Mouse (Mus musculus): ENCODE results near the gene Gm10563. TPM values are rescaled to one million over a fixed set of nuclear protein-coding genes. Genes with fewer than 3 reads are reported as not detected.
"Not testable (repeated sequence)": the region's sequence is repeated elsewhere in the genome, so short reads cannot be mapped to it uniquely, and the experiment has no call there.

Gene Gm10563
- not detected in 2 replicates for polyA plus RNA-seq (2015; fragmentation: Nextera tagmentation; extraction: Ambion mirVana)

DNA sequence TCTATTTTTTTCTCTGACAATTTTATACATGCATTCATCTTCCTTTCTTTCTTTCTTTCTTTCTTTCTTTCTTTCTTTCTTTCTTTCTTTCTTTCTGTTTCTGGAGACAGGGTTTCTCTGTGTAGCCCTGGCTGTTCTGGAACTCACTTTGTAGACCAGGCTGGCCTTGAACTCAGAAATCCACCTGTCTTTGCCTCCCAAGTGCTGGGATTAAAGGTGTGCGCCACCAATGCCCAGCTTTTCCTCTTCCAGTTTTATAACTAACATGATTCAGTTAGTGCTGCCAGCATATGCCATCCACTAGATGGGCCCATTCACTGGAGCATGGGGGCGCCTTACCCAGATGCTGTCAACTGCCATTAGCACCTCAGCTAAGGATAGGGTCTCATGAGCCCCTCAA lies at the start of gene Gm10563:
TSS of gene Gm10563 (minus strand) at position 101 of the 400 bp plus-strand sequence.
- H3K27me3 ChIP-seq; H3K9me3 ChIP-seq; ATAC-seq (replicated peaks); H3K4me3 ChIP-seq; H3K4me1 ChIP-seq; H3K9ac ChIP-seq (replicated peaks); H3K27ac ChIP-seq (replicated peaks); H3K4me2 ChIP-seq (replicated peaks): not testable (repeated sequence)
- WGBS = 95% methylated on average over 2 of the region's 2 CpGs
- peaks cover 86% of the 10 kb centered on the region for H3K36me3 ChIP-seq

DNA sequence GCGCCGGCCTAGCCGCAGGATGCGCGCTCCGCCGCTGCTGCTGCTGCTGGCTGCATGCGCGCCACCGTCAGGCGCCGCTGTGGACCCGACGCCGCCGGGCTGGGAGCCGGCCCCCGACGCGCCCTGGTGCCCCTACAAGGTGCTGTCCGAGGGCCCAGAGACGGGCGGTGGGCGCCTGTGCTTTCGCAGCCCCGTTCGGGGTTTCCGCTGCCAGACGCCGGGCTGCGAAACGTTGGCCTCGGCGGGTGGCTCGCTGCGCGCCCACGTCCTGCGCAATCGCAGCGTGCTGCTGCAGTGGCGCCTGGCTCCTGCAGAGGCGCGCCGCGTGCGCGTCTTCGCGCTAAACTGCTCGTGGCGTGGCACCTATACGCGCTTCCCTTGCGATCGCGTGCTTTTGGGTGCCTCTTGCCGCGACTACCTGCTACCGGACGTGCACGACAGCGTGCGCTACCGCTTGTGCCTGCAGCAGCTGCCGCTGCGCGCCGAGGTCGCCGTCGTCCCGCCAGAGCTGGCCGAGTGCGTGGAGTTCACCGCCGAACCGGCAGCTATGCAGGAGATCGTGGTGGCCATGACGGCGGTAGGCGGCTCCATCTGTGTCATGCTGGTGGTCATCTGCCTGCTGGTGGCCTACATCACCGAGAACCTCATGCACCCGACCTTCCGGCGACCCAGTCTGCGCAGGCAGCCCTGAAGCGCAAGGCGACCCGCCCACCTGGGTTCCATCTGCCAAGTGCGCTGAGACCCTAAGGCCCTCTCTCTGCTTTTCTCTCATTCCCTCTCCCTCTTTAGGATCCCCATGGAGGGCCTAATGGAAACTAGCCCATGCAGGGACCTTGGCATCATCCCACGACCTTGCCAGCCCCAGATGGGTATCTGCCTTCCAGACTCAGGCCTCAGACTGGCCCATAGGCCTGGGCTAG lies 49.5 kb upstream of the Gm10563 start:
- H3K9ac ChIP-seq (replicated peaks) = peak overlapping the region; percentile 69
- peak overlapping the region; percentile 89 for H3K27ac ChIP-seq (replicated peaks)
- peaks cover 5% of the 10 kb centered on the region; the same call in 1 of the 2 replicates for H3K27me3 ChIP-seq
- H3K4me2 ChIP-seq (replicated peaks) = peak overlapping the region; percentile 58
- no peaks in the 10 kb centered on the region for H3K9me3 ChIP-seq
- peak; percentile 87 for ATAC-seq (replicated peaks)
- peak overlapping the region; percentile 69 for H3K4me3 ChIP-seq
- H3K36me3 ChIP-seq = no peaks in the 10 kb centered on the region
- WGBS = under 1% methylated on average over 85 of the region's 92 CpGs
- H3K4me1 ChIP-seq = peaks cover 28% of the 10 kb centered on the region

DNA sequence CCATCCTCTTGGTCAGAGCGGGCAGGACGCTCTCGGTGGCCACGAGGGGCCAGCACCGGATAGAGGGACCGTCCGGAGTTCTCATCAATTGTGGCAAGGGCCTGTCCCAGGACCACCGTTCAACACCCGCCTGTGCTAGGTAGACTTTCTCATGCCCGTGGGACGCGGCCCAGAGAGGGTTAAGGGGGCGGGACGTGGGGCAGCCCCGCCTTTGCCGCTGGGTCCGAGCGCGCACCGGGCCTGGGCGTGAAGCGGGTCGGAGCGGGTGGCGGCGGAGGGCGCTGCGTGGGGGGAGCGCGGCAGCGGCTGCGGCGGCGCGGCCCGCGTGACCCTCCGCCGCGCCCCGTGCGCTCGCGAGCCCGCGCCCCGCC lies 48.9 kb upstream of the Gm10563 start, which contains the start of gene Fndc10:
TSS of gene Fndc10 (plus strand) at position 232 of the 371 bp plus-strand sequence.
- under 1% methylated on average over 28 of the region's 47 CpGs for WGBS
- peak; percentile 93 for ATAC-seq (replicated peaks)
- peak within 1 kb of the TSS; percentile 58 for H3K4me2 ChIP-seq (replicated peaks)
- H3K4me3 ChIP-seq = peak within 1 kb of the TSS; percentile 69
- H3K9ac ChIP-seq (replicated peaks) = peak within 1 kb of the TSS; percentile 69
- H3K36me3 ChIP-seq = no peaks in the 10 kb centered on the region
- peaks cover 28% of the 10 kb centered on the region for H3K4me1 ChIP-seq
- H3K27ac ChIP-seq (replicated peaks) = peak within 1 kb of the TSS; percentile 89
- H3K9me3 ChIP-seq = no peaks in the 10 kb centered on the region
- peaks cover 5% of the 10 kb centered on the region; the same call in 1 of the 2 replicates for H3K27me3 ChIP-seq

DNA sequence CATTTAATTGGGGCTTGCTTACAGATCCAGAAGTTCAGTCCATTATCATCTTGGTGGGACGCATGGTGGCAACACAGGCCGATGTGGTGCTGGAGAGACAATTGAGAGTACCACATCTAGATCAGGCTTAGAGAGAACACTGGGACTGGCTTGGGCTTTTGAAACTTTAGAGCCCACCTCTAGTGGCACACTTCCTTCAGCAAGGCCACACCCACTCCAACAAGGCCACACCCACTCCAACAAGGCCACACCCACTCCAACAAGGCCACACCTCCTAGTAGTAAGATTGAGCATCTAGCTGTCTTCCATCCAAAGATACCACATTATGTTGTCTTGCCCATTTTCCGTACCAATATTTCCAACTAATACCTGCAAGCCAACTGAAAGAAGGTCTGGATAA lies 47.2 kb upstream of the Gm10563 start:
- Histone ChIP-seq H3K27me3 (peaks cover 5% of the 10 kb centered on the region; the same call in 1 of the 2 replicates), H3K4me1 (peaks cover 28% of the 10 kb centered on the region), H3K9ac (replicated peaks) (no peak overlapping the region), H3K4me2 (replicated peaks) (no peak overlapping the region), H3K9me3 (no peaks in the 10 kb centered on the region), H3K36me3 (no peaks in the 10 kb centered on the region), H3K4me3 (no peak overlapping the region), H3K27ac (replicated peaks) (no peak overlapping the region)
- ATAC-seq (replicated peaks) = no peak
- WGBS = 96% methylated on average over 3 of the region's 3 CpGs

DNA sequence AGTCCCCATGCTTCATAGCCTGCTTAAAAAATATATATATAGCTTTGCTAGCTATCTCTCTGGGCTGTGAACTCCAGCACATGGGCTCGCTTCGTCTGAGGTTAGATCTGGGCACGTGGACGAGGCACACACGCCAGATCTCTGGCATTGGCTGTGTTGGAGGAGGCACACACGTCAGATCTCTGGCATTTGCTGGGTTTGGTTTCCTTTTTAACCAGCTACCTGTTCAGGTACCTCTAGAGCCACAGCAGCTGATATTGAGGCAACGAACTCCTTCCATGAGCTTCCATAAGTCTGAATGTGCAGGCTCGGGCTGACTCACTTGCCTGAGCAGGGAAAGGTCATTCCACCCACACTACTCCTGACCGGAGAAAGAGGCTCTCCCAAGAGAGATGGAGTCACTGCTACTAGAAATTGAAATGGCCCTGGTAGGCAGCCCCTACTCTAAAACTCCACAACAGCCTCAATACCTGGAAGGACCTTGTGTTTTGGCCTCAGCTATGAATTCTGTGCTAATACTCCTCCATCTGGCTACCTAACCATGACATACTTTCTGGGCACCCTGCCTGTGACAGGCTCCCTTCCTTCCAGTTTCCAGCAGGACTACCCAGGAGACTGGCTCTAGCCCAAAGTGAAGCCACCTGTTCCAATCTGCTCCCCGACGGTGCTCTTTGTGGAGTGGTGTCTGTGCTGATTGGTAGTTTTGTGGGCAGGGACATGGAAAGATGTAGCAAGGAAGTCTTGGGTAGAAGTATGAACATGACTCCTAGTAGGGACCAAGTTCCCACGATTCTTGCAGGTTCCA lies 45.6 kb upstream of the Gm10563 start:
- no peak overlapping the region for H3K27ac ChIP-seq (replicated peaks)
- no peaks in the 10 kb centered on the region for H3K9me3 ChIP-seq
- no peak overlapping the region for H3K9ac ChIP-seq (replicated peaks)
- ATAC-seq (replicated peaks) = no peak
- 77% methylated on average over 12 of the region's 12 CpGs for WGBS
- no peak overlapping the region for H3K4me3 ChIP-seq
- H3K4me1 ChIP-seq = peaks cover 19% of the 10 kb centered on the region
- H3K27me3 ChIP-seq = peaks cover 5% of the 10 kb centered on the region; the same call in 1 of the 2 replicates
- H3K4me2 ChIP-seq (replicated peaks) = no peak overlapping the region
- H3K36me3 ChIP-seq = no peaks in the 10 kb centered on the region

DNA sequence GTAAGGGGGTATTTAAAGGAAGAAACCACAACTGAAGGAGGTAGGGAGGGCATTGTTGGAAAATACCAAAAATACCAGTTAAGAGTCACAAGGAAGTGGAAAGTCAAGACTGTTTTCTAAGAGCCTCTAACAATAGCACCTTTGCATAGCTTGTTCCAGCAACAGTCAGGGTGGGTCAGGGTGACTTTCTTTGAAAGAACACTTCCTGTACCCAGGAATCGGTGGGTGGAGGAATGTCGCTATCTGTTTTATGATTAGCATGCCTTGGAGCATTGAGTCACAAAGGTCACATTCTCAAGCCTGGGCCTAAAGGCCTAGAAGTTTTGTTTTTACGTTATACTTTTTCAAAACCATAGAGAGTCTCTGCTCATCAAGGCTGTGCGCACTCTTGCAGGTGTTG lies 42.6 kb upstream of the Gm10563 start:
- not testable (repeated sequence) for H3K36me3 ChIP-seq; H3K9ac ChIP-seq (replicated peaks); H3K27ac ChIP-seq (replicated peaks); H3K27me3 ChIP-seq; H3K4me3 ChIP-seq; H3K9me3 ChIP-seq; ATAC-seq (replicated peaks); H3K4me2 ChIP-seq (replicated peaks); H3K4me1 ChIP-seq
- 90% methylated on average over 4 of the region's 4 CpGs for WGBS

DNA sequence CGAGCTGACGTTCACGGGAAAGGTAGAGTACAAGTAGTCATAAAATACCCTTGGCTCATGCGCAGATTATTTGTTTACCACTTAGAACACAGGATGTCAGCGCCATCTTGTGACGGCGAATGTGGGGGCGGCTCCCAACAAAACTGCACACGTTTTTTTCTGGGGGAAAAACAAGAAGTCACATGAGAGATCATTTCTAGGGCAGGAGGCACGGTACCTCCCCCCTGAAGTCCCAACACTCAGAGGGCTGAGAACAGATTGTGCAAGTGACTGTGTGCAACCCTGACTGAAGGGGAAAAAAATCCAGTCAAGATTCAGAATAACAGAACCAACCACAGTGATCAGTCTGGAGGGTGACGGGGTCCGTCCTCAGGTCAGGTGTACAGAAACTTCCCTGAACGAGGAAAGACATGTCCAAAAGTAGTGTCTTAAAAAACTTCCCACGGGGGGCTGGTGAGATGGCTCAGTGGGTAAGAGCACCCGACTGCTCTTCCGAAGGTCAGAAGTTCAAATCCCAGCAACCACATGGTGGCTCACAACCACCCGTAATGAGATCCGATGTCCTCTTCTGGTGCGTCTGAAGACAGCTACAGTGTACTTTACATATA lies 38.6 kb upstream of the Gm10563 start:
- not testable (repeated sequence) for H3K27me3 ChIP-seq; H3K4me3 ChIP-seq; H3K4me1 ChIP-seq; H3K4me2 ChIP-seq (replicated peaks); H3K36me3 ChIP-seq; H3K9me3 ChIP-seq; H3K9ac ChIP-seq (replicated peaks); ATAC-seq (replicated peaks); H3K27ac ChIP-seq (replicated peaks)
- WGBS = 89% methylated on average over 16 of the region's 19 CpGs

DNA sequence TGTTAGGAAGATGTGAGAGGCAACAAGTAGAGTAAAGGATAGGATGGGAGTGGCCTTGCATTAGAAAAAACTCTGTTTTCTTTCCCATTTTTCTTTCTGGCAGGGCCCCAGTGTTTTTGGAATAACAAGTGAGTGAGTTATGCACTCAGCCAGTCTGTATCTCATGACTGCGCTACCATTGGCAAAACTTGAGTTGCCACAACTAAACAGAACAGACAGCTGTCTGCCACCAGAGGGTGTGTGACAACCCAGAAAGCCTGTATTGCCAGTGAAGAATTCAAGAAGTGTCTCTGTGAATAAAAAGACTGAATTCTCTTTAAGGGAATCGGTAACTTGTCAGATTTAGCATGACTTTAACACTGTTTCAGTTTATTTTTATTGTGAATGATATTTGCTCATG lies 30.8 kb upstream of the Gm10563 start:
- Histone ChIP-seq H3K36me3 (no peaks in the 10 kb centered on the region), H3K27ac (replicated peaks) (no peak overlapping the region), H3K4me1 (no peaks in the 10 kb centered on the region), H3K4me2 (replicated peaks) (no peak overlapping the region), H3K9ac (replicated peaks) (no peak overlapping the region), H3K27me3 (no peaks in the 10 kb centered on the region), H3K4me3 (no peak overlapping the region), H3K9me3 (no peaks in the 10 kb centered on the region)
- WGBS = 81% methylated on average over 2 of the region's 2 CpGs
- ATAC-seq (replicated peaks) = no peak

DNA sequence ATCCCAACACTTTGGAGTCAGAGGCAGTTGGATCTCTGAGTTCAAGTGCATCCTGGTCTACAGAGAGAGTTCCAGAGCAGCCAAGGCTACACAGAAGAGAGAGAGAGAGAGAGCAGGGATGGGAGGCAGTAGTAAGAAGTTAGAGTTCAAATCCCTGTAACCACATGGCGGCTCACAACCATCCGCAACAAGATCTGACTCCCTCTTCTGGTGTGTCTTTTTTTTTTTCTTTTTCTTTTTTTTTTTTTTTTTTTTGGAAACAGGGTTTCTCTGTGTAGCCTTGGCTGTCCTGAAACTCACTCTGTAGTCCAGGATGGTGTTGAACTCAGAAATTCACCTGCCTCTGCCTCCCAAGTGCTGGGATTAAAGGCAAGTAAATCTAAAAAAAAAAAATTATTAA lies 26.9 kb upstream of the Gm10563 start:
- H3K27me3 ChIP-seq = no peaks in the 10 kb centered on the region
- H3K36me3 ChIP-seq = no peaks in the 10 kb centered on the region
- 55% methylated on average over 2 of the region's 2 CpGs for WGBS
- H3K4me1 ChIP-seq = peaks cover 13% of the 10 kb centered on the region
- no peak for ATAC-seq (replicated peaks)
- H3K4me3 ChIP-seq = no peak overlapping the region
- H3K4me2 ChIP-seq (replicated peaks) = no peak overlapping the region
- no peaks in the 10 kb centered on the region for H3K9me3 ChIP-seq
- no peak overlapping the region for H3K9ac ChIP-seq (replicated peaks)
- no peak overlapping the region for H3K27ac ChIP-seq (replicated peaks)

DNA sequence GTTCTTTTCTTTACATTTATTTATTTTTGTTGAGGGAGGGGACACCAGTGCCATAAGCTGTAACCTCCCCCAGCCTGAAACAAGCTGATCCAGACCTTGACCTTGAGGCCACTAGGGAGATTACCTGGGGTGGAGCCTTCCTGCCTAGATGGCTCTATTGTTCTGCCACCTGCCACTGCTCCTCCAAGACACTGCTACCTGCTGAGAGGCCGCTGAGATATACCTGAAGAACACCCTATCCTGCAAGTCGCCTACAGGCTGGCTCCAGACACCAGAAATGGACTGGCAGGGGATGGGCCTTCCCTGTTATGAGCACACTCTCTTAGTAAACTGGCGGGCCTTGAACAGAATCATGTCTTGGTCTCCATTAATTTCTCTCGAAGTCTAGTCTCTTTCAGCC lies 25.0 kb upstream of the Gm10563 start:
- 61% methylated on average over 4 of the region's 4 CpGs for WGBS
- H3K4me2 ChIP-seq (replicated peaks); H3K27ac ChIP-seq (replicated peaks); H3K4me3 ChIP-seq; H3K36me3 ChIP-seq; ATAC-seq (replicated peaks); H3K9me3 ChIP-seq; H3K9ac ChIP-seq (replicated peaks); H3K27me3 ChIP-seq: not testable (repeated sequence)
- peaks cover 13% of the 10 kb centered on the region for H3K4me1 ChIP-seq

DNA sequence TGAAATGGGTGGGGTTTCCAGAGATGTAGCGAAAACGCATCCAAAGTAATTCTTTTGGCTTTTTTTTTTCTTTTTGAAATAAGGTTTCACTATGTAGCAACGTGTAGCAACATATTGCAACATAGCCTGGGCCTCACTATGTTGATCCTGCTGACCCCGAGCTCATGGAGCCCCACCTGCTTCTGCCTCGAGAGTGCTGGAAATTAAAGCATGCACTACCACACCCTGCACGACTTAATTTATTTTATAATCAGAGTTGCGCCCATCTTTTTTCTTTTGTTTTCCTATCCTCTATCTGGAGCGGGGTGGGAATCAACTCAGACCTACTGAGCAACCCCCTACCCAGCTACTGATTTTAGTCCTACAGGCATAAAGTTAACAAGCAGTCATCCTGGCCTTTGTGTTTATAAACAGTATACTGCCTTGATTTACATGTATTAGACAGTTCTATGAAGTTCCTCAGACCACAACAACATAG lies 24.4 kb upstream of the Gm10563 start:
- Histone ChIP-seq H3K9me3 (no peaks in the 10 kb centered on the region), H3K4me3 (peak overlapping the region; percentile 79), H3K36me3 (peaks cover 6% of the 10 kb centered on the region; the same call in 1 of the 2 replicates), H3K4me1 (peaks cover 13% of the 10 kb centered on the region), H3K9ac (replicated peaks) (peak overlapping the region; percentile 78; the same call in 1 of the 2 replicates), H3K27ac (replicated peaks) (0 out of 2 replicates have a peak overlapping the region, but pooled peaks have one; percentile 78), H3K4me2 (replicated peaks) (peak overlapping the region; percentile 82), H3K27me3 (no peaks in the 10 kb centered on the region)
- ATAC-seq (replicated peaks) = peak; percentile 14; the same call in 1 of the 2 replicates
- 2% methylated on average over 8 of the region's 8 CpGs for WGBS

Data from forebrain, embryonic 15.5 days (tissue).